Mouse (Mus musculus) leukemia stem cell, adult 10-12 weeks (primary cell): ENCODE data around the gene Spata7. TPM values are rescaled to one million over a fixed set of nuclear protein-coding genes. Genes with fewer than 3 reads are reported as not detected.

Experiments used
- polyA plus RNA-seq: library from polyadenylated mRNA; stranded (reverse); fragments of >175 nt; gene quantifications from 2 replicates; pipeline ENCODE4 v1.2.3, GENCODE M21; 2012; ENCODE audit warnings: low replicate concordance

Gene Spata7
- 2.4 and 9.4 TPM in 2 replicates for polyA plus RNA-seq

DNA sequence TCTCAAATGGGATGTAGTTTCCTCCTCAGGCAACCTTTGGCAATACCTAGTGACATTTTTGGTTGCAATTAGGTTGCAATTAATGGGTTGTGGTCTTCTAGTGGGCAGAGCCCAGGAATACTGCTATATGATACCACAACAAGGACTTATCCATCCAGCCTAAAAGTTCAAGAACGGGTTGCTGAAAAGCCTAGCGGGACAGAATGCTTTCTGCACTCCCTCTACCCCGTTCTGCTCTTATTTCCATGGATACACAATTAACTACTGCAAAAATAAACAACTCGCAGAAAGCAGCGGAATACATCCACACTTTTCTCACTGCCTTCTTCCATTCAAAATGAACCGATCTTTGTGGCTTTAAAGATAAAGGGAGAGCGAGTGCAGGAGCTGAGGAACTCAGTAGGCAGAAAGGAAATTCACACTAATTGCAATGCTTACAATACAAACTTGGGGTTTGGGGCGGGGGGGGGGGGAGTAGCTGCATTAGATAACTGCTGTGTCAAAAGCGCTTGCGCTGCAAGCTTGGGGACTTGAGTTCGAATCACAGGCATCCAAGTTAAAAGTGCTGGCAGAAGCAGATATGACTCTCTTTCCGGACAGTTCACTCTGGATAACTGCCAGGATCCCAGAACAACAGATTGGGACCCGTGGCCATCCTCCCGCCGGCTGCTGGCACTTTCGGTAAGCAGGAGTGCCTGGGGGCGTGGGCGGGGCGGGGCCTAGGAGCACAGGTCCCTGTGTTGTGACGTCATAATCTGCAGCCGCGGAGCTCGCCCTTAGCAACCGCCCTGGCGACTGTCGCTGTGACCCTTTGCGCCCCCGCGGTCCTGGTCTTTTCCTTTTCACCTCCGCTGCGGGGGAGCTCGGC, at the start of gene Spata7:
Gene Spata7, plus strand, starts transcription at position 766 of the 868 bp plus-strand sequence.

Other genes starting within 250 kb of the Spata7 start
- 0.30 and 0.72 TPM in 2 replicates for gene Kcnk10, start 49.8 kb upstream of the Spata7 start, polyA plus RNA-seq
- gene Ptpn21, start 109.2 kb downstream of the Spata7 start, polyA plus RNA-seq, result 0.29 and 2.5 TPM in 2 replicates
- 10.6 and 12.8 TPM in 2 replicates for gene Zc3h14, start 118.8 kb downstream of the Spata7 start, polyA plus RNA-seq